Mouse (Mus musculus) E14TG2a.4 (cell line): ENCODE data around the gene Pou2af1.

Experiments used
- H3K27me3 ChIP-seq: 2 replicates; pipeline ENCODE4 v1.6.1; 2014; ENCODE audit warnings: low read length, control low read depth; ENCODE audit not compliant: insufficient read depth
- H3K36me3 ChIP-seq: 2 replicates; pipeline ENCODE4 v1.6.1; 2014; ENCODE audit warnings: low read length, control low read depth; ENCODE audit not compliant: insufficient read depth
- H3K4me1 ChIP-seq: replicated peaks from 2 replicates; pipeline ENCODE4 v1.6.1; 2014; ENCODE audit warnings: low read depth, low read length, control low read depth
- H3K4me3 ChIP-seq: replicated peaks from 2 replicates; pipeline ENCODE4 v1.5.1; 2014; ENCODE audit warnings: mild to moderate bottlenecking, low read length
- H3K9me3 ChIP-seq: 2 replicates; pipeline ENCODE4 v1.6.1; 2014; ENCODE audit warnings: low read length, control low read depth
- CTCF ChIP-seq: conservative IDR thresholded peaks from 2 replicates; pipeline ENCODE4 v1.5.1; 2014; ENCODE audit warnings: low read length
- NANOG ChIP-seq: IDR thresholded peaks from 2 replicates; pipeline ENCODE4 v1.6.1; 2014; ENCODE audit warnings: borderline replicate concordance, low read length, mixed read lengths
- POU5F1 ChIP-seq: IDR thresholded peaks from 2 replicates; pipeline ENCODE4 v1.6.1; 2014; ENCODE audit warnings: low read length, borderline replicate concordance

Gene Pou2af1

DNA sequence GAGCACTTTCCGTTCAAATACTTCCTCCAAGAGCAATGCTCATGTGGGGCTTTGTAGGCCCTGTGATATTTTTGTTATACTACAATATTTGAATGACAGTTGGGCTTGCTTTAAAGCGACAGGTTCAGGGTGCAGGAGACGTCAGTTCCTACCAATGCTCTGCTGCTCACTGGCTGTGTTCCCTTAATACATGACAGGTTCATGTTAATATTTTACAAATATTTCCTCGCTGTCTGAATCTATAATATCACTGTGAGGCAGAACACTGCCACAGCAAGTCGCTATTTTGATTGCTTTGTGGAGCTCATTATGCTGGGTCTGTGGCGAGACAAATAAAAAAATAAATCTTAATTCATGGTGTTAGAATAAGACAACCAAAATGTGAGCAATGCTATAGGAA lies 2.3 kb upstream of the Pou2af1 start:
- H3K4me1 ChIP-seq = no peaks in the 10 kb centered on the region
- 0 out of 2 replicates have a peak, but pooled peaks cover 8% of the 10 kb centered on the region for H3K9me3 ChIP-seq
- TF ChIP-seq POU5F1 (no peak), NANOG (no peak), CTCF (no peak)
- no peak overlapping the region for H3K4me3 ChIP-seq
- no peaks in the 10 kb centered on the region for H3K36me3 ChIP-seq
- no peaks in the 10 kb centered on the region for H3K27me3 ChIP-seq

DNA sequence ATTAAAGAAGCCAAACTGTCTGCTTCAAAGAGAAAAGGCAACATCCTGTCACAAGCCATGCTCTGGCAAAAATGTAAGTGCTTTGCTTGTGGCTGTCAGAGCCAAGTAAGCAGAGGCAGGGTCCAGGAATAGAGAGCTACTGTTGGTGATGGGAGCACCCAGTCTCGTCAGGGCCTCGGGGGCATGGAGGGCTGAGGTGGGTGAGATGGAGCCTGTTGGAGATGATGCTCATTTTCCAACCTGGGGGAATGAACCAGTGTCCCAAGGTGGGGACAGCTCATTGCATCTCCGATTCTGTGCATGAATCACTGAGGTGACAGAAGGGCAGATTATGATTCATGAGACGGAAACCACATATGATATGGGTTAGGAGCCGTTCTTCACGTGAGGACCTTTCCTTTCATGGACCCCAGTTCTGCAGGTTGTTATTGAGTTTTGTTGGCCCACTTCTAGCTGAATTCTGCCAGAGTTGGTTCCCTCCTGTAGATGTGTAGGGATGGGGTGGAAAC lies 275 bp downstream of the Pou2af1 start:
- TF ChIP-seq POU5F1 (no peak), CTCF (no peak), NANOG (no peak)
- Histone ChIP-seq H3K36me3 (no peaks in the 10 kb centered on the region), H3K9me3 (0 out of 2 replicates have a peak, but pooled peaks cover 8% of the 10 kb centered on the region), H3K27me3 (no peaks in the 10 kb centered on the region), H3K4me3 (no peak overlapping the region), H3K4me1 (no peaks in the 10 kb centered on the region)

DNA sequence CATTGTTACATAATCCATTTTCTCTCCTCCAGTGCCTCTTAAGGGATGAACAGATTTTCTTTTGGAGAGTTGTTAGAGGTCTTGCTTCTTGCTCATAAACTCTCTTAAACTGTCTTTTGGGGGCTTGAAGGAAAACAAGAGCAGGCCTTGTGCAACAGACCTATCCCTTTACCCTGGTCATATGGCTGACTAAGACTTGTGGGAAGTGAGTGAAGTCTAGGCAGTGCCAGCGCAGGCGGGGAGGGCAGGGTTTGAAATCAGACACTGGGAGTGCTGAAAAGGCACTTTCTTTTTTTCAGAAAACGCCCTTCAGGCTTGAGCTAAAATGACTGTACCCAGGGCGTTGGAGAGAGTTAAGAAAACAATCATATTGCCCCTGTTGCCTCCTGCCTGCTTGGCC lies 1.8 kb downstream of the Pou2af1 start:
- Histone ChIP-seq H3K4me3 (no peak overlapping the region), H3K27me3 (no peaks in the 10 kb centered on the region), H3K9me3 (0 out of 2 replicates have a peak, but pooled peaks cover 8% of the 10 kb centered on the region), H3K4me1 (no peaks in the 10 kb centered on the region), H3K36me3 (no peaks in the 10 kb centered on the region)
- TF ChIP-seq CTCF (no peak), POU5F1 (no peak), NANOG (no peak)

DNA sequence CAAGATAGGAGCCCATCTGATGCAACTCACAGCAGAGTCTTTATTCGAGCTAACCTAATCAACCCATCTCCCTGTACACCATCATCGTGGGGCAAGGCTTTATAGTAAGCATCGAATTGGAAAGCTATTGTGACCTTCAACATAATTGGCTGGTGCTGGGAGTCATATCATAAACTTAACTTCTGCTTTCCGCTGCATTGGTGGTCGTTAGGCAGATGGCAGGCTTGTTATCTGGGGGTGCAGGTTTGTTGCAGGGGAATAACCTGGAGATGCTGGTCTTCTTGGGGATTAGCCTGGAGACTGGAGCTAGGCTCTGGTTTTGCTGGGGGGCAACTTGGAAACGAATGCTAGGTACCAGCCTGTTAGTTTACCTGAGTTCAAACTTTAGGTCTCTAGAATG lies 2.4 kb downstream of the Pou2af1 start:
- Histone ChIP-seq H3K27me3 (no peaks in the 10 kb centered on the region), H3K36me3 (no peaks in the 10 kb centered on the region), H3K4me1 (no peaks in the 10 kb centered on the region), H3K9me3 (0 out of 2 replicates have a peak, but pooled peaks cover 8% of the 10 kb centered on the region), H3K4me3 (no peak overlapping the region)
- no peak for TF ChIP-seq CTCF
- no peak for TF ChIP-seq NANOG
- no peak for TF ChIP-seq POU5F1

DNA sequence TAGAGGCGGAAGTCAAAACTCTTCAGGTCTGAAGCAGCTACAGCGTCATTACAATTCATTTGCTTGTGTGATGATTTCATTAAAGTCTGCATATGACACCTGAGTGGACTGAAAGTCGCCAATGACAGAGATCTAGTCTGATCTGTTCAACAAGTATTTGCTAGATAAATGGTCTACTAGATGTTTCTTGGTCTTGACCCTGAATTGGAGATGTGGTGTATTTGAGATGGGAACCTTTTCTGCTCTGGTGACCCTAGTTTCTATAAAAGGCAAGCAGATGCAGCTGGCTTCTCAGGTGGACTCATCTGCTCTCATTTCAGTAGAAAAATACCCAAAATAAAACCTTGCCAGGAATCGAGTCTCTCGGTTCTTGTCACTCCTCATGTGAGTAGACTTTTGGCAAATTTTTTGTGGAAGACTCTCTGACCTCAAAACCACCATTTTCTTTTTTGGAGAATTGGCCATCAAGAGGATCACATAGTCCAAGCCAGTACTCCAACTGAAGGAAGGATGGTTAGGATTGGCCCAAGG lies 12.2 kb downstream of the Pou2af1 start:
- no peak overlapping the region for H3K4me3 ChIP-seq

DNA sequence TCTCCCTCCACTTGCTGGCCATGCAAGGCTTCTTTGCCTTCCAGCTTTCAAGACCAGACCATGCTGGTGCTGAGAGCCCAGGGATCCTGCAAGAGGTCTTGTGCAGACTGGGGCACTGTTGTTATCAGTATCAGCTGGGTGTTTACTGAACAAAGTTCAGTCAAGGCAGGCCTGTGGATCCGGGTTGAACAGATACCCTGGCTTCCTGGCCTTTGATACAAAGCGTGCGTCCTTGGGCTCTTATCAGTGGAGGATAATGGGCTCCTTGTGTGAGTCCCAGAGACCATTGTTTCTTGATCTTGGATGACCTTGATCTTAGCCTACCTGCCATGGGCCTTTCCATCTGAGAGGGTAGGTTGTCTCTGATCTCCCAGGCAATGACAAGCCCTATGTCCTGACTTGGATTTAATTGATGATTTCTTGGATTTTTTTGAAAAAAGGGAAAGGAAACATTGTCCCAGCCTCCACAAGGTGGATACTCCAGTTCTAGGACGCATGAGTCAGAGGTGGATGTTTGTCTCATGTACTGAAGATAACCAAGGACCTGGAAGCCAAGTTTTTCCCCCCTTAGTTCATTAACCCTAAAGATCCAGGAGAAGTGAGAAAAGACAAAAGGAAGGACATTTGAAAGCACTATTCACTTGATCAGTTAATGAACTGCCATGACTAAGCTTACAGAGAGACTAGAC lies 17.3 kb downstream of the Pou2af1 start:
- no peak for TF ChIP-seq POU5F1
- TF ChIP-seq CTCF = no peak
- no peak for TF ChIP-seq NANOG
- no peaks in the 10 kb centered on the region for H3K4me1 ChIP-seq
- H3K27me3 ChIP-seq = no peaks in the 10 kb centered on the region
- no peak overlapping the region for H3K4me3 ChIP-seq
- H3K9me3 ChIP-seq = no peaks in the 10 kb centered on the region
- no peaks in the 10 kb centered on the region for H3K36me3 ChIP-seq

More for the DNA sequence above, 12.2 kb downstream of the Pou2af1 start:
- Histone ChIP-seq H3K36me3 (no peaks in the 10 kb centered on the region), H3K4me1 (no peaks in the 10 kb centered on the region), H3K27me3 (no peaks in the 10 kb centered on the region), H3K9me3 (no peaks in the 10 kb centered on the region)
- no peak for TF ChIP-seq NANOG

DNA sequence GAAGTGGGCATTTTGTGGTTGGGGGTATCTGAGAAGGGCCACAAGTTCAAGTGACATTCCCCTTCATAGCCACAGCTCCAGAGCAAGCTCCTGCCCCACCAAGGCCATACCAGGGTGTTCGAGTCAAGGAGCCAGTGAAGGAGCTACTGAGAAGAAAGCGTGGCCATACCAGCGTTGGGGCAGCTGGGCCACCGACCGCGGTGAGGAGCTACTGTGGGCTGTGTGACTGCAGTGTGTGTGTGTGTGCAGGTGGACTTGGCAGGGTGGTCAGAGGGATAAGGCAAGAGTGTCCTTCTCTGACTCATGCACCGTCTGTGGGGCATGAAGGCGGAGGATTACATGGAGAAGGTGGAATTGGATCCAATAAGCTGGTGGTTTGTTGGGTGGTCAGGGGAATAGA lies 18.7 kb downstream of the Pou2af1 start:
- H3K4me1 ChIP-seq = no peaks in the 10 kb centered on the region
- H3K9me3 ChIP-seq = no peaks in the 10 kb centered on the region
- H3K4me3 ChIP-seq = no peak overlapping the region
- H3K27me3 ChIP-seq = no peaks in the 10 kb centered on the region
- TF ChIP-seq CTCF (no peak), POU5F1 (no peak), NANOG (no peak)
- no peaks in the 10 kb centered on the region for H3K36me3 ChIP-seq

DNA sequence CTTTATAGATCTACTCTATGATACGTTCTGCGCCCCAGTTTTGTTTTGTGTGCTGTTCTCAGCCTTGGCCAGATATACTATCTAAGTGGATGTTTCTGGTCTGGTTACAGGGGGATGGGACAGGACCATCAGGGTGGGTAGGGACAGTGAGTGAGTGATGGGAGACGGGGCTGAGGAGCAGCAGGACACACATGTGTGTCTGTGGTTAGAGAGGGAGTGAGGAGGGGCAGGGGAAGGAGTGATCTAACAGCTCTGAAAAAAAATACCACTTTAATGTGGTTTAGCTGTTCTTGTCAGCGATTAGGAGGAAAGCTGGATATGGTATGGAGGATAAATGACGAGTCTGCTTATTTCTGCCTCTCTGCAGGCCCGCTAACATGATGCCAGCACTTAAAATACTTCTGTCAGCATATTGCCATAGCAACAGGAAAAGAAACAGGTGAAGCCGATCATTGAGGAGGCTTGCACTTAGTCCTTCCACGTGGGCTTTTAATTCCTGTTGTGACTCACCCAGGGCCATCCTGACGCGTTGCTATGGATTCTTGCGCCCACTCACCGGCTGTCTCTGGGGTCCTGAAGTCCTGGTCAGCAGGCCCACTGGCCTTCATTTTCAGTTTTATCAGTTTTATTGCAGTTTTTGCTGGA lies 25.4 kb downstream of the Pou2af1 start:
- Histone ChIP-seq H3K4me1 (no peaks in the 10 kb centered on the region), H3K36me3 (no peaks in the 10 kb centered on the region), H3K4me3 (no peak overlapping the region), H3K9me3 (no peaks in the 10 kb centered on the region), H3K27me3 (no peaks in the 10 kb centered on the region)
- no peak for TF ChIP-seq POU5F1
- TF ChIP-seq CTCF = no peak
- no peak for TF ChIP-seq NANOG
